Mouse (Mus musculus): ENCODE results near the gene Srgn.
A peak's percentile ranks its signal among the peaks of the same experiment; 100 is the strongest.

The Srgn gene

GRCm38 (mm10) chr10:62527351-62527750 lies at the start of gene Srgn:
Gene Srgn (minus strand): TSS chr10:62527451.
- no peak for DNase-seq (ENCODE audit: low spot score)

DNA sequence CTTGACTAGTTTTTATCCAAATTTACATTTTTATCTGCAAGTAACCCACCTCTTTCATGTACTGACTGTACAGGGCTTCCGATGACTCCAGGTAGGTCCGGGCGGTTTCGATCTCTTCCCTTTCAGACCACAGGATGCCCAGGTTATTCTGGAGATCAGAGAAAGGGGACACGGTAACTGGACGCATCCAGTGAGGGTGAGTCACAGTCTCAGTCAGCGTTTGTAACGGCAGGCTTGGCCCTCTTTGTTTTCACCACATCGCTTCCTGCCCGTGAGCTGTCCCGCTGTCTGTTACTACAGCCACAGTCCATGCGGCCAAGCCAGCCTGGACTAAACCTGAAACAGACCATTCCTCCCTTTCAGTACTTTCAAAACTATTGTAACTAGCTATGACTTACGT lies 47.8 kb upstream of the Srgn start:
- no peak for DNase-seq (ENCODE audit: low spot score)

- DNase-seq (ENCODE audit: low spot score), result no peak
Observed at GRCm38 (mm10) chr10:62570126-62570871, 43.0 kb upstream of the Srgn start.

DNA sequence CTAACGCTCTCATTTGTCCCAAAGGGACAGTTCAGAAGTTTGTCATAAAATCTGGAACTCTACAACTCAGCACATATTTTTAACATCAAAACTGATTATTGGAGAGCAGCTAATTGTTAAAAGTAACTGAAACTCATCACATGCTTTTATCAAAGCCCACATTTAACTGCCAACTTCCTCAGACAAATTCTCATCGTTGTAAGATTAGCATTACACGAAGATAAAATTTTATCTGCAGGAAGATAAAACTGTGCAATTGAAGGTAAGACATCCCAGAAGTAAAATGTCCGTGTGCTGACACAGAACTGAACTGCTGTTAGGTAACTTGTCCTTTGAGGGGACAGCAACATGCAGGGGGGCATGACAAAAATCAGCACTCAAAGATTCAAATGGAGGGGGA lies 41.6 kb upstream of the Srgn start:
- DNase-seq (ENCODE audit: low spot score), result no peak

DNA sequence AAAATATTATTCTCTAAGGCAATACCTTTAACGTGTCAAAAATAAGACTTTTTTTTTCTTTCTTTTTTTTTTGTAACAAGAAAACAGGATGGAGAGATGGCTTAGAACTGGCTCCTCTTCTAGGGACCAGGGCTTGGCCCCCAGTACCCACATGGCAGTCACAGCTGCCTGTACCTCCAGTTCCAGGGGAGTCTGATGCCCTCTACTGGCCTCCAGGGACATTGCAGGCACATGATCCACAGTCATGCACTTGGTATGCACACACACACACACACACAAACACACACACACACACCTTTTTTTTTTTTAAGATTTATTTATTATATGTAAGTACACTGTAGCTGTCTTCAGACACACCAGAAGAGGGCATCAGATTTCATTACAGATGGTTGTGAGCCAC lies 30.5 kb upstream of the Srgn start:
- DNase-seq (ENCODE audit: low spot score), result no peak

DNA sequence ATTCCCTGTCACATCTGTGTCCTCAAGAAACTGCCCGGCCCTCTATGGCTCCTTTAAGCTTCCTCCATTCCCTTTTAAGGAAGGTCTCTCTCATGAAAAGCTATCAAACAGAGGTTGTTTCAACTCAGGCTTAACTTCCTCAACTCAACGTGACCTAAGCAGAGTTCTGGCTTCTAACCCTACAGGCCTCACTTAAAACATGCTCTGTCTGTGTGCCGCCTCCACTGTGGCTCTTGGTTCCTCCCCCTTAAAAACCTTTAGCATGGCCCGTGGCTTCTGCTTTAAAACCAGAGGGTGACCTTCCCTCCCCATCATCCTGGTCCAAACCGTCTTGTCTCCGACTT lies 29.3 kb upstream of the Srgn start:
- DNase-seq (ENCODE audit: low spot score), result no peak

- no peak for DNase-seq (ENCODE audit: low spot score)
Observed at GRCm38 (mm10) chr10:62555705-62556557, 28.7 kb upstream of the Srgn start.

- DNase-seq (ENCODE audit: low spot score), result no peak
Observed at GRCm38 (mm10) chr10:62553611-62554091, 26.4 kb upstream of the Srgn start.

DNA sequence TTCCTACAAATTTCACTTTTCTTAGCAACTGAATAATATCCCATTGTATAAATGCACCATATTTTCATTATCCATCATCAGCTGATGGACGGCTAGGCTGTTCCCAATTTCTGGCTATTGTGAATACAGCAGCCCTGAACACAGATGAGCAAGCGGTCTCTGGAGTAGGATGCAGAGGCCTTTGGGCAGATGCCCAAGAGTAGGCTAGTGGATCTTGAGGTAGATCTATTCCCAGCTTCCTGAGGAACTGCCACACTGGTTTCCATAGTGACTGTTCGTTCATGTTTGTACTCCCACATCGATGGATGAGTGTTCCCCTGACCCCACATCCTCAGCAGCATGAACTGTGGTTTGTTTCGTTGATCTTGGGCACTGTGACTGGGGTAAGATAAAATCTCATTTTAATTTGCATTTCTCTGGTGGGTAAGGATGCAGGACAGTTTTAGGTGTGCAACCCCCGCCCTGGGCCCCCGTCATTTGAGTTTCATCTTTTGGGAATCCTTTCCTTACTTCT lies 23.6 kb upstream of the Srgn start:
- no peak for DNase-seq (ENCODE audit: low spot score)

DNA sequence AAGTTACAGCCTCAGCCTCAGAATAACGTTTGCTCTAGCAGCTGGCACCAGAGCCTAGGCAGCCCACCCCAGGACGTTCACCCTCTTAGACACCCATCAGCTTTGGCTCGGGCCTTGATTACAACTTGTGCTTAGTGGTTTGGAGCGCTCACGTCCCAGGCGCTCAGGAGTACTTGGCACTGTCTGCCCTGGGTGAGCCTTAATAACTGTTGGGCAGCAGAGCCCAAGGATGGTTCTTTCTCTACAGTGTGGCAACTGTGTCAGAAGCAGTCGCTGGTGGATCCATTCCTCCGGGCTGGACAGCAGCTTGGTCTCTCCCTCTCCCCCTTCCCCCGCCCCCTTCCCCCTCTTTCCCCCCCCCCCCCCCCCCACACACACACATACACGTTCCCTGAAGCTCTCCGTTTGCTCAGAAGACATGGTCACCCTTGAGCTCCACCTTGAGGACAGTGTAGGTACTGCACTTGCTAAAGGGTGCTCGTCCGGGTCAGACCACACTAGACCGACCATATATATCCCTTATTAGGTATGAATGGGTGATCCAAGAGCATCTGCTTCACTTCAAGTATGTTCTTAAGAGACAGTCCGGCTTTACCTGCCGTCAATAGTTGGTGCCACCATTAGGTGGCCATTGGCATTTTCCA lies 22.4 kb upstream of the Srgn start:
- peak; percentile 75 for DNase-seq (ENCODE audit: low spot score)

GRCm38 (mm10) chr10:62546441-62546840 lies 19.2 kb upstream of the Srgn start:
- no peak for DNase-seq (ENCODE audit: low spot score)

DNA sequence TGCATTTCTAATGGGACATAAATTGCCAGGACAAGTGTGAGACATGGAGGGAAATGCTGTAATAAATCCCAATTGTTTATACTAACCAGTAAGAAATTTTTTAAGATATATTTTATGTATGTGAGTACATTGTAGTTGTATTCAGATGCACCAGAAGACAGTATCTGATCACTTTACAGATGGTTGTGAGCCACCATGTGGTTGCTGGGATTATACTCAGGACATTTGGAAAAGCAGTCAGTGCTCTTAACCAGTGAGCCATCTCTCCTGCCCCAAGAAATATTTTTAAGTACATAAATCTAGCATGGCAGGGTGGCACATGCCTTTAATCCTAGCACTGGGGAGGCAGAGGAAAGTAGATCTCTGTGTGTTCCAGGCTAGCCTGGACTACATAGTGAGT lies 18.5 kb upstream of the Srgn start:
- DNase-seq (ENCODE audit: low spot score), result no peak

GRCm38 (mm10) chr10:62544316-62544715 lies 17.1 kb upstream of the Srgn start:
- no peak for DNase-seq (ENCODE audit: low spot score)

- peak; percentile 74 for DNase-seq (ENCODE audit: low spot score)
Observed at GRCm38 (mm10) chr10:62543399-62543808, 16.2 kb upstream of the Srgn start.

DNA sequence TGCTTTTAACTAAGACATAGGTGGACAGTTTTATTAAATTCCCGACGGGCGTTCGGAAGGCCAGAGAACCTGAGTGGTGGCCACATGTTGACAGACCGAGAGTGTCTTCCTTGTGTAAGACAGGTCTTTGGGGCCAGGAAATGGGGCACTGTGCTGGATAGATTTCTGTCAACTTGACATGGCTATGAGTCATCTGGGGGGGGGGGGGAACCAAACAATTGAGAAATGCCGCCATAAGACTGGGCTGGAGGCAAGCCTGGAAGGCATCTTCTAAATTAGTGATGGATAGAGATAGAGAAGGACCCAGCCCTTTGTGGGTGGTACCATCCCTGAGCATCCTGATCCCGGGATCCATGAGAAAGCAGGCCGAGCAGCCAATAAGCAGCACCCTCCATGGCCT lies 15.7 kb upstream of the Srgn start:
- DNase-seq (ENCODE audit: low spot score), result no peak

- no peak for DNase-seq (ENCODE audit: low spot score)
Observed at GRCm38 (mm10) chr10:62542507-62542906, 15.3 kb upstream of the Srgn start.

DNA sequence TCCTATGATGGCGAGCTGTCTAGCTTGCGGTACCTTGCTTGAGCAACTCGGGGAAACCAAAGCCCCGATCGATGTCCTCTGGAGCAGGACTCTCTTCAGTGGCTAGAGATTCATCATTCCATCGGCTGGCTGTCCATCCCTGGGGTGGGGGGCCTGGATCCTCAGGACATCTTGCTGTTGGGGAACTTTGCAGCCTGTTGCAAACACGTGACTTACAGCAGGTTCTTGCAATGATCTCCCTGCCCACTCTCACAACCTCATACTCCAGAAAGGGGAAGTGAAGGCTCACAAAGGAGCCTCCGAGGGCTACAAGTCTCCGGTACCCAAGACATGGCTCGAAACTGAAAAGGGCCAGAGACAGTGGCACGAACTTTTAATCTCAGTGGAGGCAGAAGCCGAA lies 14.2 kb upstream of the Srgn start:
- peak; percentile 60 for DNase-seq (ENCODE audit: low spot score)

DNA sequence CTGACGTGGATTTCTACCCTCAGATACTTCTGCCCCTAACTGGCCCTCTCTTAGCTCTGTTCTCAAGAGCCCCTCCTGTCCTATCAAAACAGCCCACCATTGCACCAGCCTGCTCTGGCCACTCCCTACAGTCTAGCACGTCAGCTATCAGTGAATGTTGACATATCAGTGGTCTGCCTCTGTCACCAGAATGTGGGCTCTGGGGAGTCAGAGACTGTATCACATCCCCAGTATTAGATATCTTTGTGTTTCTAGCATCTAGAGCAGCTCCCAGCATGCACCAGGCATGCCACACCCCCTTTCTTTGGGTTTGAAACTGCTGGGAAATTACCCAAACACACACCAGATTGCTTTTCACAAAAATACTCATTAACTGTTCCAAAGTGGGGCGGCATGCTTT lies 13.5 kb upstream of the Srgn start:
- no peak for DNase-seq (ENCODE audit: low spot score)

DNA sequence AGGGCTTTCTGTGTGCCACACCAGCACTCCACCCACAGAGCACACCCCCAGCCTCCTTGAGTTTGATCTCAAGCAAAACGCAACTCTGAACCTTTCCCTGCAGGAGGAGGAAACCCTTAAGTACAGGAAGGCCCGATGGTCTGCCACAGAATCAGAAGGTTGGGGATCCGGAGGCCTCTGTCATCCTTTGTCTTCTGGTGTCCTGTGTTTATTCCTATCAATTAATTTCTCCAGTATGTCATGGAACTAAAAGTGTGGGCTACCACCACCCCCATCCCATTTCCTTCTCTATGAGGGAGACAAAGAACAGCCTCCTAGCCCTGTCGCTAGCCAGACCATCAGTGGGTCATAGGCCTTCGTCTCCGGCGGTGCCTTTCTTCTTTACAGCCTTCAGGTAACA lies 7.3 kb upstream of the Srgn start:
- peak; percentile 42 for DNase-seq (ENCODE audit: low spot score)

DNA sequence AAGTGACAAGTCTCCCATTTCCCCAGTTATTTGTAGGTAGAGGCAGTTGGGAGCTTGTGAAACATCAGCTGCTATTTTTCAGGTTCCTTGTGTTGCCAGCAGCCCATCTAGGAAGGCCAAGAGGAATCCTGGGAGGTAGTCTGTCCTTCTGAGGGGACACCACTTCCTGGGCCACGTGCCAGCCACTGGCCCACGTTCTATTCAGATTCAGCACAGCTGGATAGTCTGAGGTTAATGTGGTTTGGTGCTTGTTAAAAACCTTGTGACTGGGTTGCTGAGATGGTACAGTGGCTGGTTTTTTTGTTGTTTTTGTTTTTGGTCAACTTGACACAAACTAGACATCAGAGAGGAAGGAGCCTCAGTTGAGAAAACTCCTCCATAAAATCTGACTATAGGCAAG lies 5.6 kb upstream of the Srgn start:
- no peak for DNase-seq (ENCODE audit: low spot score)

GRCm38 (mm10) chr10:62530183-62530582 lies 2.9 kb upstream of the Srgn start:
- DNase-seq (ENCODE audit: low spot score), result peak; percentile 91

DNA sequence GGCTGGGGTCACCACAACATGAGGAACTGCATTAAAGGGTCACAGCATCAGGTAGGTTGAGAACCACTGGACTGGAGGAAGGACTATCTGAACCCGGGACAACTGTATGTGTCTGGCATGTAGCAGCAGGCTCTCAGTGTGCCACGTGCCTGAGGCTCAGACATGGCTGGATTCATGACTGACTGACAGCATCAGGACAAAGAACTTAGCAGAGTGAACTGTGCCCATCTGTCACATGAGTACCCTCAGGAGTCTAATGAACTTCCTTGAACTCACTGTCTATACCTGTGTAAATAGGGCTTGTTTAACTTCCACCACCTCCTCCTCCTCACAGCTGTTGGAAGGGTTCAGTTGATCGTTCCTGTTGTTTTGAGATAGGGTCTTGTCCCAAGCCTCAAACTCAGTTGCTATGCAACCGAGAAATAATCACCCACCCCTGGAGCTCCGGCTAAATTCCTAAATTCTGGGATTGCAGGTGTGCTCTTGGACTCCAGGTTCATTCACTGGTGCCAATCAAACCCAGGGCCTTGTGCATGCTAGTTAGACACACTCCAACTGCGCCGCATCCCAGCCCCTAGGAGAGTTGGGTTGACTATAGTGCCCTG lies 4.8 kb downstream of the Srgn start:
- no peak for DNase-seq (ENCODE audit: low spot score)

Data from lung, postnatal 25 days (tissue).